7 mouse cellular contexts compared by ENCODE assay signal in the genomic region with DNA sequence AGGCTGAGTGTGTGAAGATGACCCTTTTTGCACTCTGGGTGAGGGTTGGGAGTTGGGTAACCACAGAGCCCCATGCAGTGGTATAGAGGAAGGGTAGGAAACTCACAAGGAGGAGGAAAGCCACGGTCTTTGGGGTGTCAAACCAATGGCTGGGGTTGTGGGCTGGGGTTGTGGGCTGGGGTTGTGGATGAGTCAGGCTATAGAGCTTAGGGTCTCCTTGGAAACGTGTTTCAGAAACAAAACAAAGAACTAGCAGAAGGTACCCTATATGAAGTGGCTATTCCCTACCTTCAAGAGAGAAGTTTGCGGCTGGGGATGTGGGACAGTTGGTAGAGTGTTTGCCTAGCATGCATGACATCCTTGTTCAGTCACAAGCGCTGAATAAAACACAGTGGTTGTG. TPM values are rescaled to one million over a fixed set of nuclear protein-coding genes. Genes with fewer than 3 reads are reported as not detected.
DNase-seq lines count a peak whose midpoint lies in the region; ATAC-seq lines count a peak whose summit lies in the region.

No protein-coding gene starts in this region.

- no peak for ATAC-seq in kidney, embryonic 16.5 days (ENCODE audit: low FRiP score, low TSS enrichment)
- ATAC-seq in liver, embryonic 13.5 days (ENCODE audit: low read depth), result no peak

- 87% methylated on average over 4 of the region's 4 CpGs for WGBS in kidney, embryonic 16.5 days
- WGBS in liver, embryonic 13.5 days (ENCODE audit: insufficient replicate concordance), result 70% methylated on average over 4 of the region's 4 CpGs
- 90% methylated on average over 4 of the region's 4 CpGs for WGBS in forebrain, embryonic 10.5 days

- H3K27me3 ChIP-seq in kidney, embryonic 16.5 days (ENCODE audit: insufficient read depth, low read length), result no peaks in the 10 kb centered on the region
- H3K27me3 ChIP-seq in liver, embryonic 13.5 days, result no peaks in the 10 kb centered on the region
- no peaks in the 10 kb centered on the region for H3K27me3 ChIP-seq in forebrain, embryonic 10.5 days (ENCODE audit: poor library complexity, severe bottlenecking)

- no peak overlapping the region for H3K4me3 ChIP-seq in kidney, embryonic 16.5 days (ENCODE audit: low read length)
- H3K4me3 ChIP-seq in liver, embryonic 13.5 days (replicated peaks), result no peak overlapping the region
- no peak overlapping the region for H3K4me3 ChIP-seq in forebrain, embryonic 10.5 days

- H3K9me3 ChIP-seq in kidney, embryonic 16.5 days (ENCODE audit: low read length), result no peaks in the 10 kb centered on the region
- H3K9me3 ChIP-seq in liver, embryonic 13.5 days (replicated peaks), result no peaks in the 10 kb centered on the region
- no peaks in the 10 kb centered on the region for H3K9me3 ChIP-seq in forebrain, embryonic 10.5 days

- no peak overlapping the region for H3K4me2 ChIP-seq in kidney, embryonic 16.5 days (replicated peaks; ENCODE audit: low read depth, low read length)
- H3K4me2 ChIP-seq in liver, embryonic 13.5 days, result peak overlapping the region; percentile 92; the same call in 1 of the 2 replicates

- H3K36me3 ChIP-seq in kidney, embryonic 16.5 days (ENCODE audit: insufficient read depth, low read length), result no peaks in the 10 kb centered on the region
- peaks cover 41% of the 10 kb centered on the region for H3K36me3 ChIP-seq in liver, embryonic 13.5 days
- H3K36me3 ChIP-seq in forebrain, embryonic 10.5 days (replicated peaks), result no peaks in the 10 kb centered on the region

- H3K9ac ChIP-seq in kidney, embryonic 16.5 days (replicated peaks; ENCODE audit: low read length), result 0 out of 2 replicates have a peak overlapping the region, but pooled peaks have one; percentile 22
- no peak overlapping the region for H3K9ac ChIP-seq in liver, embryonic 13.5 days

- H3K4me1 ChIP-seq in kidney, embryonic 16.5 days (ENCODE audit: insufficient read depth, low read length), result peaks cover 46% of the 10 kb centered on the region
- H3K4me1 ChIP-seq in liver, embryonic 13.5 days (replicated peaks), result peaks cover 81% of the 10 kb centered on the region
- H3K4me1 ChIP-seq in forebrain, embryonic 10.5 days, result peaks cover 35% of the 10 kb centered on the region

- no peak for DNase-seq in kidney, adult 11 months
- peak; percentile 33 for DNase-seq in A20 (ENCODE audit: low read depth, low spot score)
- peak; percentile 67 for DNase-seq in T-cell, adult 2 months (ENCODE audit: low spot score)
- no peak for DNase-seq in liver, embryonic 13.5 days
- no peak for DNase-seq in ovary, postnatal 14 days (ENCODE audit: low spot score)
- no peak for DNase-seq in forebrain, embryonic 10.5 days (ENCODE audit: extremely low spot score, low spot score)

- H3K27ac ChIP-seq in kidney, embryonic 16.5 days (ENCODE audit: low read length), result peak overlapping the region; percentile 96
- peak overlapping the region; percentile 100 for H3K27ac ChIP-seq in liver, embryonic 13.5 days
- no peak overlapping the region for H3K27ac ChIP-seq in forebrain, embryonic 10.5 days

RNA-seq across cellular contexts. Expression of gene Tspan32, which starts 5.2 kb away (rescaled TPM):
- polyA plus RNA-seq in kidney, embryonic 16.5 days (2015; fragmentation: Nextera tagmentation; extraction: Ambion mirVana), result 1.5 and 1.6 TPM in 2 replicates
- polyA plus RNA-seq in liver, embryonic 13.5 days (2015; fragmentation: Nextera tagmentation; extraction: Ambion mirVana), result 89.4 and 99.6 TPM in 2 replicates
- 6.0 and 6.8 TPM in 2 replicates for polyA plus RNA-seq in forebrain, embryonic 10.5 days (2016; fragmentation: Nextera tagmentation; extraction: Ambion mirVana)

RNA-seq across cellular contexts. Expression of gene Ascl2, which starts 40.9 kb away (rescaled TPM):
- polyA plus RNA-seq in kidney, embryonic 16.5 days (2015; fragmentation: Nextera tagmentation; extraction: Ambion mirVana), result 0.75 and 1.3 TPM in 2 replicates
- polyA plus RNA-seq in liver, embryonic 13.5 days (2015; fragmentation: Nextera tagmentation; extraction: Ambion mirVana), result 0.83 and 0.85 TPM in 2 replicates
- polyA plus RNA-seq in forebrain, embryonic 10.5 days (2016; fragmentation: Nextera tagmentation; extraction: Ambion mirVana), result 0.31 and 0.40 TPM in 2 replicates

RNA-seq across cellular contexts. Expression of gene Cd81, which starts 42.5 kb away (rescaled TPM):
- 643 and 698 TPM in 2 replicates for polyA plus RNA-seq in kidney, embryonic 16.5 days (2015; fragmentation: Nextera tagmentation; extraction: Ambion mirVana)
- polyA plus RNA-seq in liver, embryonic 13.5 days (2015; fragmentation: Nextera tagmentation; extraction: Ambion mirVana), result 130 and 131 TPM in 2 replicates
- 225 and 250 TPM in 2 replicates for polyA plus RNA-seq in forebrain, embryonic 10.5 days (2016; fragmentation: Nextera tagmentation; extraction: Ambion mirVana)

RNA-seq across cellular contexts. Expression of gene Tssc4, which starts 59.1 kb away (rescaled TPM):
- polyA plus RNA-seq in kidney, embryonic 16.5 days (2015; fragmentation: Nextera tagmentation; extraction: Ambion mirVana), result 104 and 120 TPM in 2 replicates
- 44.2 and 45.3 TPM in 2 replicates for polyA plus RNA-seq in liver, embryonic 13.5 days (2015; fragmentation: Nextera tagmentation; extraction: Ambion mirVana)
- 131 and 132 TPM in 2 replicates for polyA plus RNA-seq in forebrain, embryonic 10.5 days (2016; fragmentation: Nextera tagmentation; extraction: Ambion mirVana)

Comparison
In these comparisons a context has a peak if more than half of its experiments do, and no peak if none do; other contexts are left out.
1. DNase-seq: peak in A20 (single experiment) and T-cell, adult 2 months (single experiment); none in kidney, adult 11 months (single experiment), liver, embryonic 13.5 days (single experiment), ovary, postnatal 14 days (single experiment) and forebrain, embryonic 10.5 days (single experiment).
2. RNA of gene Tspan32, which starts 5.2 kb away (polyA plus RNA-seq): 89.4 to 99.6 TPM in liver, embryonic 13.5 days; 6.0 to 6.8 TPM in forebrain, embryonic 10.5 days and 1.5 to 1.6 TPM in kidney, embryonic 16.5 days; every median in the first group is over 10 times any median in the second.